Mouse (Mus musculus): Measurements from ENCODE around the gene Zfp663.

Gene Zfp663

GRCm38 (mm10) chr2:165370348-165370747 lies 1.8 kb upstream of the Zfp663 start:
- in situ Hi-C loops (cut with MboI), result no loop called here

GRCm38 (mm10) chr2:165367868-165368439 lies 575 bp downstream of the Zfp663 start:
- in situ Hi-C loops (cut with MboI), result no loop called here

GRCm38 (mm10) chr2:165367047-165367520 lies 1.4 kb downstream of the Zfp663 start:
- in situ Hi-C loops (cut with MboI), result no loop called here

GRCm38 (mm10) chr2:165364334-165365091 lies 4.0 kb downstream of the Zfp663 start:
- in situ Hi-C loops (cut with MboI), result no loop called here

- in situ Hi-C loops (cut with MboI), result no loop called here
Measured at GRCm38 (mm10) chr2:165363282-165363681, 5.2 kb downstream of the Zfp663 start.

GRCm38 (mm10) chr2:165360861-165361260 lies 7.7 kb downstream of the Zfp663 start:
- in situ Hi-C loops (cut with MboI), result no loop called here

- in situ Hi-C loops (cut with MboI), result no loop called here
Measured at GRCm38 (mm10) chr2:165351828-165352513, 16.6 kb downstream of the Zfp663 start.

GRCm38 (mm10) chr2:165349466-165349865 lies 19.1 kb downstream of the Zfp663 start:
- in situ Hi-C loops (cut with MboI), result no loop called here

- in situ Hi-C loops (cut with MboI), result no loop called here
Measured at GRCm38 (mm10) chr2:165346180-165346579, 22.3 kb downstream of the Zfp663 start.

- in situ Hi-C loops (cut with MboI), result no loop called here
Measured at GRCm38 (mm10) chr2:165337191-165337590, 31.3 kb downstream of the Zfp663 start.

- in situ Hi-C loops (cut with MboI), result no loop called here
Measured at GRCm38 (mm10) chr2:165332610-165333210, 35.8 kb downstream of the Zfp663 start.

- in situ Hi-C loops (cut with MboI), result no loop called here
Measured at GRCm38 (mm10) chr2:165329703-165330102, 38.8 kb downstream of the Zfp663 start.

GRCm38 (mm10) chr2:165328746-165329145 lies 39.8 kb downstream of the Zfp663 start:
- in situ Hi-C loops (cut with MboI), result no loop called here

- in situ Hi-C loops (cut with MboI), result no loop called here
Measured at GRCm38 (mm10) chr2:165327386-165327785, 41.1 kb downstream of the Zfp663 start.

GRCm38 (mm10) chr2:165326304-165327190 lies 42.0 kb downstream of the Zfp663 start, which contains the start of gene Elmo2:
Elmo2 (minus strand) TSS chr2:165326479.
- in situ Hi-C loops (cut with MboI), result no loop called here

GRCm38 (mm10) chr2:165325521-165326303 lies 42.8 kb downstream of the Zfp663 start:
- in situ Hi-C loops (cut with MboI), result no loop called here

GRCm38 (mm10) chr2:165323928-165324327 lies 44.6 kb downstream of the Zfp663 start:
- in situ Hi-C loops (cut with MboI), result no loop called here

- in situ Hi-C loops (cut with MboI), result no loop called here
Measured at GRCm38 (mm10) chr2:165323484-165323883, 45.0 kb downstream of the Zfp663 start.

- in situ Hi-C loops (cut with MboI), result no loop called here
Measured at GRCm38 (mm10) chr2:165321981-165322735, 46.4 kb downstream of the Zfp663 start.

Data from mature B cell (primary cell).